Mouse (Mus musculus) MEL (cell line): ENCODE measurements at regions not wholly inside any gene's neighbourhood (a gene's known extent, or its start where the extent isn't known, plus 50 kb on each side); places are given as distances from the start of the nearest gene placed in this dataset.

Experiments
- DNase-seq: peaks from one replicate; pipeline ENCODE4 v3.0.0; 2011; ENCODE audit warnings: low read depth, low spot score
- H3K27ac ChIP-seq: 2 replicates; pipeline ENCODE4 v1.5.1; 2012; ENCODE audit warnings: low read depth, mild to moderate bottlenecking, control low read depth, low read length, moderate library complexity; ENCODE audit not compliant: control insufficient read depth
- H3K27me3 ChIP-seq, 2 experiments: fragments of 150-350 bp in 1 of 2; sonication (generic) in 1 of 2; 2 replicates each; pipeline ENCODE4 v1.6.1; 2012; ENCODE audit warnings: low read length in 2 of 2, mild to moderate bottlenecking in 2 of 2, improper control_type of control experiment in 1 of 2, moderate library complexity in 1 of 2; ENCODE audit not compliant: insufficient read depth in 2 of 2, control insufficient read depth in 1 of 2
- H3K36me3 ChIP-seq, 2 experiments: 2 replicates each; pipeline ENCODE4 v1.6.1; 2012 to 2014; ENCODE audit warnings: low read length in 2 of 2, improper control_type of control experiment in 1 of 2, inconsistent platforms in 1 of 2, mild to moderate bottlenecking in 1 of 2; ENCODE audit not compliant: insufficient read depth in 2 of 2, control insufficient read depth in 1 of 2
- H3K4me1 ChIP-seq, 2 experiments: fragments of 150-350 bp in 1 of 2; sonication (generic) in 1 of 2; 2 replicates each; pipeline ENCODE4 v1.6.1; 2012; ENCODE audit warnings: low read length in 2 of 2, improper control_type of control experiment in 1 of 2, mild to moderate bottlenecking in 1 of 2; ENCODE audit not compliant: insufficient read depth in 2 of 2, control insufficient read depth in 1 of 2
- H3K4me3 ChIP-seq, 2 experiments: fragments of 150-350 bp in 1 of 2; sonication (generic) in 1 of 2; 2 replicates each; pipeline ENCODE4 v1.5.1; 2012; ENCODE audit warnings: low read depth in 2 of 2, low read length in 2 of 2, mild to moderate bottlenecking in 2 of 2, moderate library complexity in 2 of 2, control low read depth in 1 of 2, improper control_type of control experiment in 1 of 2; ENCODE audit not compliant: control insufficient read depth in 1 of 2, insufficient read depth in 1 of 2
- H3K79me2 ChIP-seq: 2 replicates; pipeline ENCODE4 v1.6.1; 2012; ENCODE audit warnings: mild to moderate bottlenecking, low read length, moderate library complexity; ENCODE audit not compliant: control insufficient read depth, poor library complexity, insufficient read depth
- H3K9ac ChIP-seq: 2 replicates; pipeline ENCODE4 v1.6.1; 2012; ENCODE audit warnings: low read depth, mild to moderate bottlenecking, control low read depth, low read length, moderate library complexity; ENCODE audit not compliant: control insufficient read depth, poor library complexity, severe bottlenecking
- H3K9me3 ChIP-seq: fragments of 150-350 bp; sonication (generic); replicated peaks from 2 replicates; pipeline ENCODE4 v1.6.1; 2012; ENCODE audit warnings: mild to moderate bottlenecking, low read length, improper control_type of control experiment, moderate library complexity; ENCODE audit not compliant: insufficient read depth
- CHD1 ChIP-seq: IDR thresholded peaks from 2 replicates; pipeline ENCODE4 v1.6.1; 2012; ENCODE audit warnings: low read depth, mild to moderate bottlenecking, inconsistent platforms, low read length, improper control_type of control experiment
- E2F4 ChIP-seq: IDR thresholded peaks from 2 replicates; pipeline ENCODE4 v1.6.1; 2011; ENCODE audit warnings: low read depth, low read length, improper control_type of control experiment, borderline replicate concordance
- ETS1 ChIP-seq: IDR thresholded peaks from 2 replicates; pipeline ENCODE4 v1.6.1; 2012; ENCODE audit warnings: low read depth, mild to moderate bottlenecking, inconsistent platforms, low read length, improper control_type of control experiment, moderate library complexity
- KAT2A ChIP-seq: conservative IDR thresholded peaks from 2 replicates; pipeline ENCODE4 v1.6.1; 2012; ENCODE audit warnings: low read depth, low read length, improper control_type of control experiment, inconsistent platforms
- MAFK ChIP-seq: IDR thresholded peaks from 2 replicates; pipeline ENCODE4 v1.6.1; 2011; ENCODE audit warnings: low read depth, mild to moderate bottlenecking, low read length, improper control_type of control experiment, borderline replicate concordance
- MAX ChIP-seq: IDR thresholded peaks from 2 replicates; pipeline ENCODE4 v1.6.1; 2011; ENCODE audit warnings: low read length, improper control_type of control experiment
- MAZ ChIP-seq: IDR thresholded peaks from 2 replicates; pipeline ENCODE4 v1.6.1; 2012; ENCODE audit warnings: low read depth, mild to moderate bottlenecking, inconsistent platforms, low read length, improper control_type of control experiment
- MYB ChIP-seq: IDR thresholded peaks from 2 replicates; pipeline ENCODE4 v1.6.1; 2011; ENCODE audit warnings: mild to moderate bottlenecking, low read depth, low read length, improper control_type of control experiment
- MYC ChIP-seq: IDR thresholded peaks from 2 replicates; pipeline ENCODE4 v1.6.1; 2011; ENCODE audit warnings: low read depth, mild to moderate bottlenecking, low read length, improper control_type of control experiment, moderate library complexity
- NELFE ChIP-seq: IDR thresholded peaks from 2 replicates; pipeline ENCODE4 v1.6.1; 2011; ENCODE audit warnings: low read depth, low read length, improper control_type of control experiment
- POLR2A ChIP-seq, 2 experiments: IDR thresholded peaks; 2 replicates each; pipeline ENCODE4 v1.6.1; 2011 to 2012; ENCODE audit warnings: low read length in 2 of 2, mild to moderate bottlenecking in 2 of 2, control low read depth in 1 of 2, improper control_type of control experiment in 1 of 2, low read depth in 1 of 2, moderate library complexity in 1 of 2; ENCODE audit not compliant: control insufficient read depth in 1 of 2, insufficient read depth in 1 of 2, poor library complexity in 1 of 2
- POLR2AphosphoS2 ChIP-seq: IDR thresholded peaks from 2 replicates; pipeline ENCODE4 v1.6.1; 2011; ENCODE audit warnings: low read length, improper control_type of control experiment
- POLR2AphosphoS5 ChIP-seq: IDR thresholded peaks from 2 replicates; pipeline ENCODE4 v1.6.1; 2012; ENCODE audit warnings: low read depth, borderline replicate concordance, mild to moderate bottlenecking, inconsistent platforms, low read length, moderate library complexity, mixed read lengths
- SIN3A ChIP-seq: IDR thresholded peaks from 2 replicates; pipeline ENCODE4 v1.6.1; 2012; ENCODE audit warnings: low read length, improper control_type of control experiment, inconsistent platforms
- TBP ChIP-seq: IDR thresholded peaks from 2 replicates; pipeline ENCODE4 v1.8.0; 2011; ENCODE audit warnings: low read depth, low read length, improper control_type of control experiment
- TCF12 ChIP-seq: IDR thresholded peaks from 2 replicates; pipeline ENCODE4 v1.6.1; 2014; ENCODE audit warnings: low read depth, mild to moderate bottlenecking, inconsistent platforms, low read length, improper control_type of control experiment, moderate library complexity
- USF1 ChIP-seq: IDR thresholded peaks from 2 replicates; pipeline ENCODE4 v1.6.1; 2014; ENCODE audit warnings: low read depth, mild to moderate bottlenecking, inconsistent platforms, low read length, improper control_type of control experiment, moderate library complexity
- ZC3H11A ChIP-seq: IDR thresholded peaks from 2 replicates; pipeline ENCODE4 v1.6.1; 2012; ENCODE audit warnings: low read depth, mild to moderate bottlenecking, inconsistent platforms, low read length, improper control_type of control experiment
- ZKSCAN1 ChIP-seq: IDR thresholded peaks from 2 replicates; pipeline ENCODE4 v1.6.1; 2012; ENCODE audit warnings: low read depth, mild to moderate bottlenecking, inconsistent platforms, low read length, improper control_type of control experiment, moderate library complexity
- ZMIZ1 ChIP-seq: IDR thresholded peaks from 2 replicates; pipeline ENCODE4 v1.6.1; 2012; ENCODE audit warnings: low read depth, mild to moderate bottlenecking, inconsistent platforms, low read length, improper control_type of control experiment, moderate library complexity
- ZNF384 ChIP-seq: IDR thresholded peaks from 2 replicates; pipeline ENCODE4 v1.6.1; 2012; ENCODE audit warnings: low read depth, mild to moderate bottlenecking, inconsistent platforms, low read length, improper control_type of control experiment

DNA sequence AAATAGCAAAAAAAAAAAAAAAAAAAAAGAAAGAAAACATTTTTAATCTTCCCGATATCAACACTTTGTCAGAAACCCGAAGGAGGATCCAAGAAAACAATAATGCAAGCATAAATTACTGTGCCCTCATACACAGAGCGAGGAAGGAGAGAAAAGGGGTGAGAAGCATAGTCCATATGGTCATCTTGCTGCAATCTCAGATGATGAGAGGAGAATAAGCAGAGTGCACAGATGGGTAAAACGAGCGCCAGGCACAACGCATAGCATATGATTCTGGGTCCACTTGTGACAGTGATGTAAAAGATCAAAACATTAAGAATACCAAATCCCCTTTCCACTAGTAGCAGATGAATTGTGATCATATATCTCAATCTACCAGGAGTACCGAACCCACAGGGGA lies 152.1 kb downstream of the S1pr1 start:
- no peaks in the 10 kb centered on the region for H3K36me3 ChIP-seq
- no peaks in the 10 kb centered on the region for H3K4me1 ChIP-seq
- DNase-seq = no peak
- no peak overlapping the region for H3K4me3 ChIP-seq
- no peaks in the 10 kb centered on the region for H3K79me2 ChIP-seq
- TF ChIP-seq MYC (no peak), KAT2A (no peak), CHD1 (no peak), TBP (no peak), POLR2AphosphoS2 (no peak), MYB (no peak), POLR2A (IDR thresholded peaks at IDR 0.05; ENCODE audit: control insufficient read depth in 1 of 2, insufficient read depth in 1 of 2, low read depth in 1 of 2, low read length in 2 of 2, poor library complexity in 1 of 2) (no peak), SIN3A (no peak), MAFK (no peak), NELFE (no peak), POLR2AphosphoS5 (no peak), ZKSCAN1 (no peak), MAX (no peak), ZNF384 (no peak), ZC3H11A (no peak), E2F4 (no peak), USF1 (no peak), ETS1 (no peak), MAZ (no peak), TCF12 (no peak)
- peaks cover 6% of the 10 kb centered on the region in 2 experiments; a peak in 3 of 4 replicates for H3K27me3 ChIP-seq
- no peak overlapping the region for H3K9ac ChIP-seq
- no peak overlapping the region for H3K27ac ChIP-seq
- no peaks in the 10 kb centered on the region for H3K9me3 ChIP-seq

DNA sequence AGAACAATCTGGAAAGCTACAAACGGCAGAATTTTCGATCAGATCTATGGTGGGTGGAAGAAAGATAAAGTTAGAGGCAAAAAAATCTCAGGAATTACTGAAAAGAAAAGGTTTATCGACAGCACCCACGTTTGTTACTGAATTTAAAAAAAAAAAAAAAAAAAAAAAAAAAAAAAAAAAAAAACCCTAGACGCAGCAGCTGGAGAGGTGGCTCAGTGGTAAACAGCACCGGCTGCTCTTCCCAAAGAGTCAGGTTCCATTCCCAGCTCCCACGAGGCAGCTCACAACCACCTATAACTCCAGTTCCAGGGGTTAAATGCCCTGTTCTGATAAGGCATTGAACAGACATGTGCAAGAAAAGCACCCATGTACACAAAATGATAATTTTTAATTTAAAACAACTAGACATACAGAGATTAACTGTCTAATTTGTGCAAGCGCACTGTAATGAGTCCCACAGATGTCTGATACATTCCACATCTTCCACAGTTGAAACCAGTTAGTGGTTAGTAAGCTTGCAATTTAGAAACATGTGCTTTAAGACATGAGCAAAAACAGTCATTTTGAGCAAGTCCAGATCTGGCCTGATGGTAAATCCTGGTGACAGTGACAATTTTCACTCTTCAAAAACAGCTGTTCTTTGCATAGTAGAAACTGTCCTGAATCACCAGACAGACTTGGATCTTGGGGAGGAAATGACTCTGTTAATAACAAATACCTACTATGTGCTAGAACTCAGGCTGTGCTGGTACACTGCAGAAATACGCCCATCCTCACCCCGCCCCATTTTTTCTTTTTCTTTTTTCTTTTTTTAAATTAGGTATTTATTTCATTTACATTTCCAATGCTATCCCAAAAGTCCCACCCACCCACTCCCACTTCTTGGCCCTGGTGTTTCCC lies 159.8 kb downstream of the S1pr1 start:
- Histone ChIP-seq H3K9me3 (no peaks in the 10 kb centered on the region), H3K4me3 (no peak overlapping the region), H3K27ac (no peak overlapping the region), H3K79me2 (no peaks in the 10 kb centered on the region), H3K36me3 (no peaks in the 10 kb centered on the region), H3K27me3 (peaks cover 2 to 4% of the 10 kb centered on the region in 2 experiments; a peak in 3 of 4 replicates), H3K9ac (no peak overlapping the region), H3K4me1 (no peaks in the 10 kb centered on the region)
- TF ChIP-seq E2F4 (no peak), ZMIZ1 (no peak)
- no peak for DNase-seq
